Mouse (Mus musculus) kidney, embryonic 16.5 days (tissue): ENCODE results near the gene Atr. TPM values are rescaled to one million over a fixed set of nuclear protein-coding genes. Genes with fewer than 3 reads are reported as not detected.
"Not testable (repeated sequence)": the region's sequence is repeated elsewhere in the genome, so short reads cannot be mapped to it uniquely, and the experiment has no call there.

ENCODE experiments used
- ATAC-seq: fragments of 200-750 bp; cut with Nextera tagmentation; 2 replicates; pipeline ENCODE4 v1.8.0; 2017; ENCODE audit warnings: moderate TSS enrichment; ENCODE audit not compliant: low FRiP score, low TSS enrichment
- H3K27ac ChIP-seq: fragments of 300-500 bp; sonication (generic); 2 replicates; pipeline ENCODE4 v1.5.1; 2014; ENCODE audit warnings: low read length
- H3K27me3 ChIP-seq: fragments of 300-500 bp; sonication (generic); 2 replicates; pipeline ENCODE4 v1.6.1; 2014; ENCODE audit warnings: low read length, control low read depth, mixed read lengths; ENCODE audit not compliant: insufficient read depth
- H3K36me3 ChIP-seq: fragments of 300-500 bp; sonication (generic); 2 replicates; pipeline ENCODE4 v1.6.1; 2014; ENCODE audit warnings: low read length, control low read depth, mixed read lengths; ENCODE audit not compliant: insufficient read depth
- H3K4me1 ChIP-seq: fragments of 300-500 bp; sonication (generic); 2 replicates; pipeline ENCODE4 v1.6.1; 2014; ENCODE audit warnings: low read length, control low read depth, mixed read lengths; ENCODE audit not compliant: insufficient read depth
- H3K4me2 ChIP-seq: fragments of 300-500 bp; sonication (generic); replicated peaks from 2 replicates; pipeline ENCODE4 v1.6.1; 2014; ENCODE audit warnings: low read depth, low read length
- H3K4me3 ChIP-seq: fragments of 300-500 bp; sonication (generic); 2 replicates; pipeline ENCODE4 v1.5.1; 2014; ENCODE audit warnings: mild to moderate bottlenecking, low read length
- H3K9ac ChIP-seq: fragments of 300-500 bp; sonication (generic); replicated peaks from 2 replicates; pipeline ENCODE4 v1.6.1; 2014; ENCODE audit warnings: low read length
- H3K9me3 ChIP-seq: fragments of 300-500 bp; sonication (generic); 2 replicates; pipeline ENCODE4 v1.6.1; 2016; ENCODE audit warnings: low read length, control low read depth
- whole genome bisulfite sequencing: fragments of 180-500 bp; shearing (Covaris S2); extraction: QIAGEN DNeasy Blood & Tissue Kit; methylation state at CpG from one replicate; pipeline ENCODE4 v1.1.7; 2014; 5-methylcytosine and 5-hydroxymethylcytosine counted together
- polyA plus RNA-seq: library from polyadenylated mRNA; unstranded; fragments of >200 nt; fragmentation: Nextera tagmentation; extraction: Ambion mirVana; gene quantifications from 2 replicates; pipeline ENCODE4 v1.2.1, GENCODE M21; 2015

Atr gene
- polyA plus RNA-seq, 1 experiment from 2014 or later, result 12.9 TPM

DNA sequence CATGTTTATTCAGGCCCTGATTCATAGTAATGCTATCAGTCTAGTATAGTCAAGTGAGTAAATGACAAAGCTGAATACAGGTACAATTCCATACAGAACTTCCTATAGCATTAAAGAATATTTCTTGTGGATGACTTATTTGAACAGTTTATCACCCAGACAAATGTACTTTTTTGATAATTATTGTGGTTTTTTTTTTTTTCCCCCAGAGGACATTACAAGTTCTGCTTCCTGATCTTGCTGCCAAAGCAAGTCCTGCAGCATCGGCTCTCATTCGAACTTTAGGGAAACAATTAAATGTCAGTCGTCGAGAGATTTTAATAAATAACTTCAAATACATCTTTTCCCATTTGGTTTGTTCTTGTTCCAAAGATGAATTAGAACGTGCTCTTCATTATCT is 20.8 kb downstream of the Atr start:
- Histone ChIP-seq H3K9ac (no peak overlapping the region), H3K27ac (no peak overlapping the region), H3K27me3 (no peaks in the 10 kb centered on the region), H3K4me3 (no peak overlapping the region), H3K9me3 (no peaks in the 10 kb centered on the region), H3K4me1 (no peaks in the 10 kb centered on the region), H3K4me2 (no peak overlapping the region), H3K36me3 (0 out of 2 replicates have a peak, but pooled peaks cover 5% of the 10 kb centered on the region)
- no peak for ATAC-seq
- WGBS, result 87% methylated on average over 5 of the region's 5 CpGs

DNA sequence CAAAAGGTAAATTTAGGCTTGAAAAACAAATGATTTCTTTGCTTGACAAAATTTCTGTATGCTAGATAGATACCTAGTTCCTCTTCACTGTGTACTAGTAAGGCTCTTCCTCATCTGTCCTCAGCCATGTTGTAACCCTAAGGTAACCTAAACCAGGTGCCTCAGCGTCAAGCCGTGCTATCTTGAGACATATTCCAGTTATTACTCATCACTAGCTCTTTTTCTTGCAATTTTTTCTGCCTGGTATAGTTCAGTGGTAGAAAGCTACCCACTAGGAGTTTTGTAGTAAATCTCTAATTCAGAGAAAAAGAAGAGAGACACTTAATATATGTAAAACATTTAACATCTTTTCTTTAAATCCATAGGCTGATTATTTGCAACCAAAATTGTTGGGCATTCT is 25.4 kb downstream of the Atr start:
- Histone ChIP-seq H3K9ac (no peak overlapping the region), H3K9me3 (no peaks in the 10 kb centered on the region), H3K4me2 (no peak overlapping the region), H3K27ac (no peak overlapping the region), H3K4me3 (no peak overlapping the region), H3K27me3 (no peaks in the 10 kb centered on the region), H3K36me3 (peaks cover 16% of the 10 kb centered on the region), H3K4me1 (no peaks in the 10 kb centered on the region)
- 93% methylated on average over 2 of the region's 2 CpGs for WGBS
- no peak for ATAC-seq

DNA sequence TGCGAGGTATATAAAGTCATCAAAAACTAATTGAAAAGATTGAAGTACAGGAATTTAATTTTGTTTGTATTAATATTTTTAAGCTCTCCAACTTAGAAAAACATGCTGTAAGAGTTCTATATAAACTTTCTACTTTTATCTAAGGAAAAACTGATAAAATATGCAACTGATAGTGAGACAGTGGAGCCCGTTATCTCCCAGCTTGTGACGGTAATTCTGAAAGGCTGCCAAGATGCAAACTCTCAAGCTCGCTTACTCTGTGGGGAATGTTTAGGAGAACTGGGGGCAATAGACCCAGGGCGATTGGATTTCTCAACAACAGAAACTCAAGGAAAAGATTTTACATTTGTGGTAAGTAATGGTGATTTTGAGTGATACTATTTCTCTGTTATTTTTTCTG is 40.0 kb downstream of the Atr start:
- ATAC-seq, result no peak
- Histone ChIP-seq H3K4me1 (no peaks in the 10 kb centered on the region), H3K4me3 (no peak overlapping the region), H3K27me3 (no peaks in the 10 kb centered on the region), H3K9ac (no peak overlapping the region), H3K9me3 (no peaks in the 10 kb centered on the region), H3K4me2 (no peak overlapping the region), H3K27ac (no peak overlapping the region), H3K36me3 (peaks cover 12% of the 10 kb centered on the region)
- 88% methylated on average over 5 of the region's 5 CpGs for WGBS

DNA sequence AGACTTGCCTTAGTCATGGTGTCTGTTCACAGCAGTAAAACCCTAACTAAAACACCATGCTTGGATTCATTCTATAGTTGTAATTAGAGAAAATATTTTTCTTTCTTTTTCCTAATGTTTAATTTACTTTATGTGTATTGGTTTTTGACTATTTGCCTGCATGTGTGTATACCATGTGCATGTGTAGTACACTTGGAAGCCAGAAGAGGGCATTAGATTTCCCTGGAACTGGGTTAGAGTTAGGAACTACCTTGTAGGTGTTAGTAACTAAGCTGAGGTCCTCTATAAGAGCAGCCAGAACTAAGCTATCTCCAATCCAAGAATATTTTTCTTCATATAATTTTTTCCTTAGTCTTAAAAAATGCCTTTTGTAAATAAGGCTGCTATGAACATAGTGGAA is 75.5 kb downstream of the Atr start:
- Histone ChIP-seq H3K9ac (no peak overlapping the region), H3K4me2 (no peak overlapping the region), H3K4me1 (no peaks in the 10 kb centered on the region), H3K4me3 (no peak overlapping the region), H3K36me3 (peaks cover 11% of the 10 kb centered on the region; the same call in 1 of the 2 replicates), H3K9me3 (no peaks in the 10 kb centered on the region), H3K27ac (no peak overlapping the region), H3K27me3 (no peaks in the 10 kb centered on the region)
- no peak for ATAC-seq

DNA sequence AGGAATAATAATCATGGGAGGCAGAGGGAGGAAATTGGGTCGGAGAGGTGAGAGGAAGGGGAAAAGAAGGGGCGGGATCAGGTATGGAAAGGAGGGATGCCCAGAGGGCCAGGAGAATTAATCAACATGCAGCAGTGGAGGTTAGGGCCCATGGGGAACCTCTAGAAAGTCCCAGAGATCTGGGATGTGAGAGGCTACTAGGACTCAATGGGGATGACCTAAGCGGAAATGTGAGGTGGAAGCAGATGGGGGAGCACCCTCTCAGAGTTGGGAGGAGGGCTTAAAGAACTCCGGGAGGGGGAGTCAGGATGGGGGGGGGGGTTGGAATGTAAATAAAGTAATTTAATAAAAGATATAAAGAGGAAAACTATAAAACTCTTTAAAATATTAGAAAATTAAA is 96.3 kb downstream of the Atr start:
- H3K9me3 ChIP-seq, result no peaks in the 10 kb centered on the region
- H3K36me3 ChIP-seq, result no peaks in the 10 kb centered on the region
- H3K27ac ChIP-seq, result no peak overlapping the region
- H3K4me2 ChIP-seq, result peak overlapping the region; percentile 64
- H3K4me1 ChIP-seq, result 0 out of 2 replicates have a peak, but pooled peaks cover 8% of the 10 kb centered on the region
- peak overlapping the region; percentile 91 for H3K4me3 ChIP-seq
- 0 out of 2 replicates have a peak overlapping the region, but pooled peaks have one; percentile 8 for H3K9ac ChIP-seq
- no peaks in the 10 kb centered on the region for H3K27me3 ChIP-seq
- no peak for ATAC-seq
- WGBS, result 74% methylated on average over 4 of the region's 4 CpGs

DNA sequence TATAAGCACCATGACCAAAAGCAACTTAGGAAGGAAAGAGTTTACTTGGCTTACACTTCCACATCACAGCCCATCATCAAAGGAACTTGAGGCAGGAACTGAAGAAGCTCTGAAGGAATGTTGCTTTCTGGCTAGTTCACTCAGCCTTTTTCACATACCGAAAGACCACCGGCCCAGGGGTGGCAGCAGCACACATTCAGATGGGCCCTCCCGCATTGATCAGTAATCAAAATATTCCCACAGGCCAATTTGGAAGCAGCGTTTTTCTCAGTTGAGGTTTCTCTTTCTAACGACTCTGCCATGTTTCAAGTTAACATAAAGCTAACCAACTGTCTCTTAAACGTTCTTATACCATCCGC is 96.8 kb downstream of the Atr start:
- peak overlapping the region; percentile 64 for H3K4me2 ChIP-seq
- H3K27ac ChIP-seq, result peak overlapping the region; percentile 92

DNA sequence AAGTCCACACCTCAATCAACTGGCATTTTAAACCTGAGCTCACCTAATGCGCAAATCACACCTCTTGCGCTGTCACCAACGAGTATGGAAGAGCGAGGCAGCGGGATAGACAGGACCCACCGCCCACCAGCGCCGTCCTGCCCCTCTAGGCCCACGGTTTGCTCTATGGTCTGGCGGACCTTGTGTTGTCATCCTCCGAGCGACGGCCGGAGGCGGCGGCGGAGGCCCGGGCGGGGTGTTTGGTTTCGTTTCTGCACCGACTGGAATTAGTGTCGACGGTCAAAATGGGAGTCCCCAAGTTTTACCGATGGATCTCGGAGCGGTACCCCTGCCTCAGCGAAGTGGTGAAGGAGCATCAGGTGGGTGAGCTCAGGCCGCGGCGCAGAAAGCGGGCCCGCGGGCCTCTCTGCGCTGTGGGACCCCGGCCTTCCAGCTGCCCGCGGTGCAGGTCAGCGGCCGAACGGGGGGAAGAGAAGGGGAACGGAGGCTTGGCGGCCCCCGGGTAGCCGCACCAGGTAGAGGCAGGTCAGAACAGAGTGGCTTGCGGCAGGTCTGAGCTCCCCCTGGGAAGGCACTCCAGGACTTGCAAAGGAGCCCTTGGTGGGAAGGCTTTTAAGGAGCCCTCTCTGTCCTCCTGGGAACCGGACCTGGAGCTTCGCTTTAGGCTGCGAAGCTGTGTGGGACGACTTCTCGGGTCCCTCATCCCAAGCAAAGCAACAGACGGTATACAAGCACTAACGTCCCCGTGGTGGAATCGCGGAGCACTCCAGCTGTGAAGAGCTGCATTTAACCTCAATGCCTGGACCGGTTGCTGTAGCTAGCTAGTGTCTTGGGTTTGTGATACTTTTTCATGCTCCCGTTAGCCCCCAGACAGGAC is 97.4 kb downstream of the Atr start, which contains the start of gene Xrn1:
Gene Xrn1 (plus strand): TSS at position 176 of the 877 bp plus-strand sequence.
- H3K9ac ChIP-seq, result peak within 1 kb of the TSS; percentile 95
- peak within 1 kb of the TSS; percentile 92 for H3K27ac ChIP-seq
- 0 out of 2 replicates have a peak, but pooled peaks cover 8% of the 10 kb centered on the region for H3K4me1 ChIP-seq
- peak within 1 kb of the TSS; percentile 78 for H3K4me2 ChIP-seq
- WGBS, result under 1% methylated on average over 56 of the region's 57 CpGs
- no peaks in the 10 kb centered on the region for H3K27me3 ChIP-seq
- peak within 1 kb of the TSS; percentile 91 for H3K4me3 ChIP-seq
- H3K9me3 ChIP-seq, result no peaks in the 10 kb centered on the region
- H3K36me3 ChIP-seq, result no peaks in the 10 kb centered on the region
- ATAC-seq, result peak; percentile 99

More for the DNA sequence above, 96.8 kb downstream of the Atr start:
- WGBS, result under 1% methylated on average over 7 of the region's 7 CpGs
- ATAC-seq, result peak; percentile 72
- Histone ChIP-seq H3K36me3 (no peaks in the 10 kb centered on the region), H3K9ac (peak overlapping the region; percentile 95), H3K4me1 (0 out of 2 replicates have a peak, but pooled peaks cover 8% of the 10 kb centered on the region), H3K4me3 (peak overlapping the region; percentile 91), H3K9me3 (no peaks in the 10 kb centered on the region), H3K27me3 (no peaks in the 10 kb centered on the region)

DNA sequence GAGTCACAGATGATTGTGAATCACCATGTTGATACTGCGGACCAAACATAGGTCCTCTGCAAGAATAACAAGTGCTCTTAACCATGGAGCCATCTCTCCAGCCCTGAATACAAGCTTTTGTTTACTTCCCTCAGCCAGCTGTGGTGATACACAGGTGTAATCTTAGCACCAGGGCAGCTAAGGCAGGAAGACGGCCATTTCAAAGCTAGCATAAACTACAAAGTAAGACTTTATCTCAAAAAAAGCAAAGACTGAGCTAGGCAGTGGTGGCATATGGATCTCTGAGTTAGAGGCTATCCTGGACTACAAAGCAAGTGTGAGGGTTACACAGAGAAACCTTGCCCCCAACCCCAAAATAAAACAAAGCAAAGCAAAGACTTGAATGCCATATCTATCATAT is 100.2 kb downstream of the Atr start:
- H3K4me2 ChIP-seq, result no peak overlapping the region
- WGBS, result 86% methylated on average over 2 of the region's 2 CpGs
- H3K27ac ChIP-seq, result no peak overlapping the region
- no peak overlapping the region for H3K4me3 ChIP-seq
- ATAC-seq, result no peak
- H3K4me1 ChIP-seq, result 0 out of 2 replicates have a peak, but pooled peaks cover 8% of the 10 kb centered on the region
- H3K9me3 ChIP-seq, result no peaks in the 10 kb centered on the region
- H3K36me3 ChIP-seq, result no peaks in the 10 kb centered on the region
- H3K27me3 ChIP-seq, result no peaks in the 10 kb centered on the region
- H3K9ac ChIP-seq, result no peak overlapping the region

DNA sequence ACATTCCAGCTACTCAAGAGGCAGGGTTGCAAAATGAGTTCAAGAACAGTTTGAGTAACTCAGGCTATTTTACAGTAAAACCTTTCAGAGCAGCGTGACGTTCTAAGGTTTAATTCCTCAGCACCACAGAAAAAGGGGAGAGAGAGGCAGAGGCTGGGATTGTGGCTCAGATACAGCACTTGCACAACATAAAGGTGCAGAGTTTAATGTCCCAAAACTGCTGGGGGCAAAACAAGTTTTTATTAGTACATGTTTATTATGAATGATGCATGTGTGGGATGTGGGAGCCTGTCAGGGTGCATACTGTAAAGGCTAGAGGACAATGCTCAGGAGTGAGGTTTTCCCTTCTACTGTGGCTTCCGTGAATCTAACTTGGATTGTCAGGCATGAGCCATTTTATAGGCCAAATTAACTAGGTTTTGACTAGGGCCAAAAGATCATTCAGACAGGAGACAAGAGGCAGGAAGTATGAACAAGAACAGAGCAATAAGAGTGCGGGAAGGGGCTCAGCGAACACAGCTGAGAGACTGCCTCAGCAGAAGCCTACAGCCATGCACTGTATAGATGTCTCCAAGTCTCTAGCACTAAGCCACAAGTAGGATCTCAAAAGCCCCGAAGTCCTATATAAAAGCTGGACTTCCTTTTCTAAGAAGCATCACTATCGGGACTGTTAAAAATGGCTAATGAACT is 100.8 kb downstream of the Atr start:
- Histone ChIP-seq H3K4me1 (0 out of 2 replicates have a peak, but pooled peaks cover 8% of the 10 kb centered on the region), H3K9ac (no peak overlapping the region), H3K4me3 (no peak overlapping the region), H3K4me2 (no peak overlapping the region), H3K27ac (no peak overlapping the region), H3K36me3 (no peaks in the 10 kb centered on the region), H3K9me3 (no peaks in the 10 kb centered on the region), H3K27me3 (no peaks in the 10 kb centered on the region)
- ATAC-seq, result no peak
- WGBS, result 87% methylated on average over 7 of the region's 7 CpGs

DNA sequence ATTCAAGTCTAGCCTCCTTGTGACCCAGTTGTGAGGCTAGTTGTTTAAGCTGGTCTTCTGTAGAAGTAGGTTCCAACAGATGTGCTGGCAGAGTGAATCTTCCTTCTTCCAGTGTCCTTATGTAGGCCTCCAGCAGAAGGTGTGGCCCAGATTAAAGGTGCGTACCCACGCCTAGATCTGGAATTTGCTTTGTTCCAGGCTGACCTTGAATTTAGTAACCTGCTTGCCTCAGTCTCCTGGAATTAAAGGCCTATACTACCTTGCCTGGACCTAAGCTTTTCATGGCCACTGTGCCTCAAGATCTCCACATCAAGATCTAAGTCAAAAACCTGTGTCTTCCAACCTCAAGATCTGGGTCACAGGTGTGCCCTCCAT is 101.3 kb downstream of the Atr start:
- H3K36me3 ChIP-seq, H3K9ac ChIP-seq, H3K4me3 ChIP-seq, H3K27ac ChIP-seq, H3K4me2 ChIP-seq, H3K9me3 ChIP-seq, ATAC-seq, H3K27me3 ChIP-seq, H3K4me1 ChIP-seq: not testable (repeated sequence)
- WGBS, result 96% methylated on average over 2 of the region's 2 CpGs
